Mouse (Mus musculus) stomach, postnatal 0 days (tissue): ENCODE results near the gene Zbtb20. TPM values are rescaled to one million over a fixed set of nuclear protein-coding genes. Genes with fewer than 3 reads are reported as not detected.
A peak's percentile ranks its signal among the peaks of the same experiment; 100 is the strongest.

Source experiments
- ATAC-seq: fragments of 200-750 bp; cut with Nextera tagmentation; 2 replicates; pipeline ENCODE4 v1.8.0; 2017; ENCODE audit not compliant: low FRiP score, low TSS enrichment
- DNase-seq: peaks from one replicate; pipeline ENCODE4 v3.0.0-alpha.2; 2016; ENCODE audit warnings: low spot score
- H3K27ac ChIP-seq: fragments of 300-500 bp; sonication (generic); replicated peaks from 2 replicates; pipeline ENCODE4 v1.5.1; 2014; ENCODE audit warnings: mild to moderate bottlenecking, control low read depth
- H3K27me3 ChIP-seq: fragments of 300-500 bp; sonication (generic); 2 replicates; pipeline ENCODE4 v1.6.1; 2014; ENCODE audit warnings: low read length; ENCODE audit not compliant: control insufficient read depth, insufficient read depth
- H3K36me3 ChIP-seq: fragments of 300-500 bp; sonication (generic); 2 replicates; pipeline ENCODE4 v1.6.1; 2014; ENCODE audit warnings: low read length, mixed read lengths; ENCODE audit not compliant: control insufficient read depth, insufficient read depth
- H3K4me1 ChIP-seq: fragments of 300-500 bp; sonication (generic); replicated peaks from 2 replicates; pipeline ENCODE4 v1.6.1; 2014; ENCODE audit warnings: antibody characterized with exemption; ENCODE audit not compliant: control insufficient read depth, insufficient read depth
- H3K4me2 ChIP-seq: fragments of 300-500 bp; sonication (generic); replicated peaks from 2 replicates; pipeline ENCODE4 v1.6.1; 2014; ENCODE audit warnings: low read depth, mild to moderate bottlenecking, control low read depth, moderate library complexity
- H3K4me3 ChIP-seq: fragments of 300-500 bp; sonication (generic); 2 replicates; pipeline ENCODE4 v1.5.1; 2014; ENCODE audit warnings: low read depth, low read length, control low read depth
- H3K9ac ChIP-seq: fragments of 300-500 bp; sonication (generic); 2 replicates; pipeline ENCODE4 v1.6.1; 2014; ENCODE audit warnings: mild to moderate bottlenecking, low read length, control low read depth, mixed read lengths
- H3K9me3 ChIP-seq: fragments of 300-500 bp; sonication (generic); 2 replicates; pipeline ENCODE4 v1.6.1; 2016; ENCODE audit warnings: low read length; ENCODE audit not compliant: control insufficient read depth
- CTCF ChIP-seq: IDR thresholded peaks from 2 replicates; pipeline ENCODE4 v1.5.1; 2016; ENCODE audit warnings: antibody characterized with exemption, low read depth, mild to moderate bottlenecking, moderate library complexity
- EP300 ChIP-seq: optimal IDR thresholded peaks from 2 replicates; pipeline ENCODE3; 2016; ENCODE audit warnings: antibody characterized with exemption
- WGBS: fragments of 180-500 bp; shearing (Covaris S2); extraction: QIAGEN DNeasy Blood & Tissue Kit; methylation state at CpG from one replicate; pipeline ENCODE4 v1.1.7; 2014; 5-methylcytosine and 5-hydroxymethylcytosine counted together
- polyA plus RNA-seq: library from polyadenylated mRNA; unstranded; fragments of >200 nt; fragmentation: Nextera tagmentation; extraction: Ambion mirVana; gene quantifications from 2 replicates; pipeline ENCODE4 v1.2.1, GENCODE M21; 2015

Gene Zbtb20
- polyA plus RNA-seq, 1 experiment from 2014 or later = 15.7 TPM

GRCm38 (mm10) chr16:43620359-43620758, 744.7 kb downstream of the Zbtb20 start:
- no peak for DNase-seq
- WGBS = 29% methylated on average over 2 of the region's 2 CpGs

GRCm38 (mm10) chr16:43623315-43624000, 747.8 kb downstream of the Zbtb20 start:
- H3K36me3 ChIP-seq = no peaks in the 10 kb centered on the region
- no peaks in the 10 kb centered on the region for H3K27me3 ChIP-seq
- no peaks in the 10 kb centered on the region for H3K4me1 ChIP-seq
- no peak overlapping the region for H3K4me2 ChIP-seq
- no peak overlapping the region for H3K4me3 ChIP-seq
- H3K9ac ChIP-seq = no peak overlapping the region
- ATAC-seq = no peak
- H3K9me3 ChIP-seq = no peaks in the 10 kb centered on the region
- H3K27ac ChIP-seq = no peak overlapping the region
- DNase-seq = no peak
- TF ChIP-seq CTCF = no peak
- no peak for TF ChIP-seq EP300
- WGBS = 82% methylated on average over 5 of the region's 5 CpGs

More at GRCm38 (mm10) chr16:43620359-43620758, 744.7 kb downstream of the Zbtb20 start:
- Histone ChIP-seq H3K4me1 (no peaks in the 10 kb centered on the region), H3K4me3 (no peak overlapping the region), H3K9me3 (no peaks in the 10 kb centered on the region), H3K27ac (no peak overlapping the region), H3K27me3 (no peaks in the 10 kb centered on the region), H3K4me2 (no peak overlapping the region), H3K36me3 (no peaks in the 10 kb centered on the region), H3K9ac (no peak overlapping the region)
- TF ChIP-seq EP300 (no peak), CTCF (no peak)
- ATAC-seq = no peak

- 51% methylated on average over 4 of the region's 4 CpGs for WGBS
- no peaks in the 10 kb centered on the region for H3K36me3 ChIP-seq
- no peaks in the 10 kb centered on the region for H3K9me3 ChIP-seq
Observed at GRCm38 (mm10) chr16:43624876-43625275, 749.2 kb downstream of the Zbtb20 start.

GRCm38 (mm10) chr16:43625289-43625688, 749.6 kb downstream of the Zbtb20 start:
- H3K36me3 ChIP-seq = no peaks in the 10 kb centered on the region
- H3K4me1 ChIP-seq = no peaks in the 10 kb centered on the region
- H3K27ac ChIP-seq = 0 out of 2 replicates have a peak overlapping the region, but pooled peaks have one; percentile 30
- no peak for ATAC-seq
- DNase-seq = no peak
- H3K27me3 ChIP-seq = no peaks in the 10 kb centered on the region
- no peak overlapping the region for H3K4me2 ChIP-seq
- H3K4me3 ChIP-seq = no peak overlapping the region
- WGBS = 50% methylated on average over 2 of the region's 2 CpGs
- no peak for TF ChIP-seq CTCF
- TF ChIP-seq EP300 = no peak
- no peak overlapping the region for H3K9ac ChIP-seq
- no peaks in the 10 kb centered on the region for H3K9me3 ChIP-seq

More at GRCm38 (mm10) chr16:43624876-43625275, 749.2 kb downstream of the Zbtb20 start:
- TF ChIP-seq EP300 = no peak
- no peak for ATAC-seq
- H3K4me3 ChIP-seq = no peak overlapping the region
- no peak overlapping the region for H3K27ac ChIP-seq
- no peak overlapping the region for H3K4me2 ChIP-seq
- no peaks in the 10 kb centered on the region for H3K27me3 ChIP-seq
- no peaks in the 10 kb centered on the region for H3K4me1 ChIP-seq
- no peak for DNase-seq
- H3K9ac ChIP-seq = no peak overlapping the region

GRCm38 (mm10) chr16:43625956-43626355, 750.3 kb downstream of the Zbtb20 start:
- Histone ChIP-seq H3K27me3 (no peaks in the 10 kb centered on the region), H3K36me3 (no peaks in the 10 kb centered on the region), H3K4me1 (no peaks in the 10 kb centered on the region), H3K27ac (peak overlapping the region; percentile 30; the same call in 1 of the 2 replicates), H3K9ac (no peak overlapping the region), H3K9me3 (no peaks in the 10 kb centered on the region), H3K4me3 (no peak overlapping the region), H3K4me2 (no peak overlapping the region)
- 86% methylated on average over 5 of the region's 5 CpGs for WGBS
- DNase-seq = no peak
- no peak for ATAC-seq
- TF ChIP-seq CTCF = no peak
- no peak for TF ChIP-seq EP300

- no peak overlapping the region for H3K4me3 ChIP-seq
- TF ChIP-seq CTCF (no peak), EP300 (no peak)
- WGBS = 72% methylated on average over 5 of the region's 5 CpGs
- H3K27me3 ChIP-seq = no peaks in the 10 kb centered on the region
- no peaks in the 10 kb centered on the region for H3K4me1 ChIP-seq
- no peak overlapping the region for H3K9ac ChIP-seq
- no peak overlapping the region for H3K27ac ChIP-seq
- ATAC-seq (no peak), DNase-seq (no peak)
- no peak overlapping the region for H3K4me2 ChIP-seq
- no peaks in the 10 kb centered on the region for H3K9me3 ChIP-seq
- no peaks in the 10 kb centered on the region for H3K36me3 ChIP-seq
Observed at GRCm38 (mm10) chr16:43628662-43629061, 753.0 kb downstream of the Zbtb20 start.
